Mouse (Mus musculus) cerebellum, adult 2 months (tissue): Measurements from ENCODE around the gene Crim1. TPM values are rescaled to one million over a fixed set of nuclear protein-coding genes. Genes with fewer than 3 reads are reported as not detected.

Source experiments
- DNase-seq, 2 experiments: peaks; one replicate each; pipeline ENCODE4 v3.0.0; 2021
- H3K27ac ChIP-seq: fragments of 200-500 bp; 2 replicates; pipeline ENCODE4 v1.5.1; 2012; ENCODE audit warnings: low read length, control low read depth, inconsistent platforms; ENCODE audit not compliant: insufficient read depth
- H3K27me3 ChIP-seq: fragments of 200-500 bp; 2 replicates; pipeline ENCODE4 v1.6.1; 2012; ENCODE audit warnings: inconsistent platforms, mild to moderate bottlenecking, low read length, moderate library complexity; ENCODE audit not compliant: control insufficient read depth, insufficient read depth
- H3K4me1 ChIP-seq: fragments of 200-500 bp; 2 replicates; pipeline ENCODE4 v1.6.1; 2011; ENCODE audit warnings: low read length; ENCODE audit not compliant: control insufficient read depth, insufficient read depth
- H3K4me3 ChIP-seq: fragments of 200-500 bp; replicated peaks from 2 replicates; pipeline ENCODE3; 2011; ENCODE audit warnings: mild to moderate bottlenecking, low read depth, low read length, control low read depth; ENCODE audit not compliant: insufficient read depth
- CTCF ChIP-seq: fragments of 200-500 bp; IDR thresholded peaks from 2 replicates; pipeline ENCODE4 v1.5.1; 2011; ENCODE audit warnings: low read depth, mild to moderate bottlenecking, control low read depth, low read length, moderate library complexity, borderline replicate concordance; ENCODE audit not compliant: insufficient read depth
- POLR2A ChIP-seq: fragments of 200-500 bp; IDR thresholded peaks from 2 replicates; pipeline ENCODE4 v1.6.1; 2011; ENCODE audit warnings: low read length, control low read depth, borderline replicate concordance; ENCODE audit not compliant: insufficient read depth
- WGBS: fragments of 180-500 bp; shearing (Covaris S2); methylation state at CpG from one replicate; pipeline ENCODE4 v1.1.7; 2018; 5-methylcytosine and 5-hydroxymethylcytosine counted together
- polyA plus RNA-seq: library from polyadenylated mRNA; depleted of rRNA; stranded (reverse); fragments of >200 nt; gene quantifications from 2 replicates; pipeline ENCODE4 v1.2.3, GENCODE M21; 2012

Gene Crim1
- polyA plus RNA-seq, 1 experiment = 34.4 TPM

DNA sequence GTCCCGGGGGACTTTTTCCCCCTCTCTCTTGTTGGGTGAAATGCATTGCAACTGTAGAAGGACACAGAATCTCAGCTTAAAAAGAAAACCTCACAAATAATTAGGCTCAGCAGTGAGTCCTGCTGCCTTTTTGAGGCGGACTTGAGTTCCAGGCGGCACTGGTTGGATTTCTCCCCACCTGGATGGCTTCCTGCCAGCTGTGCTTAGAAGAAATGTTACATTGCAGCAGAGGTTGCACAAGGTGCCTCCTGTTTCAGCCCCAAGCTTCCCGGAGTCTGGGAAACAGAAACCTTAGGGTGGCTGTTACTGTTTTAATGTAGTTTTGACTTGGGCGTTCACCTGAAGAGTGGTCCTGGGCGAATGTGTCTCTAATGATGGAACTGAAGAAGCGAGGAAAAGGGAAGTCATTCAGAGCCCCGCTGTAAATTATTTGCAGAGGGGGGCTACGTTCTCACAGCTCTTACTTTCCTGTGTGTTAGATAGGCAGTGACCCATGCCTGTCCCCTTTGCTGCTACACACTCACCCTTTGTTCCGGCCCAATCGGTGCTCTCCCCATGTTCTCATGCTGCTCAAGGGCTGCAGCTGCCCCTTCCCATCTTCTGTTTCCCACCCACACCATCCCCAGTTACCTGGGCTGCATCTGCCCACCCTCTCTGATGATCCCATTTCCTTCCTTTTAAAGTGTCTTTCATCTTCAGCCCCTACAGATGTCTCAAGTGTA, 83.4 kb downstream of the Crim1 start:
- Histone ChIP-seq H3K4me1 (peaks cover 4% of the 10 kb centered on the region; the same call in 1 of the 2 replicates), H3K4me3 (no peak overlapping the region), H3K27ac (no peak overlapping the region), H3K27me3 (no peaks in the 10 kb centered on the region)
- 88% methylated on average over 11 of the region's 11 CpGs for WGBS
- no peak for TF ChIP-seq CTCF
- no peak for DNase-seq

- TF ChIP-seq POLR2A = no peak
- TF ChIP-seq CTCF = no peak
- Histone ChIP-seq H3K4me3 (no peak overlapping the region), H3K27me3 (no peaks in the 10 kb centered on the region), H3K4me1 (no peaks in the 10 kb centered on the region), H3K27ac (no peak overlapping the region)
- WGBS = 87% methylated on average over 13 of the region's 13 CpGs
- no peak for DNase-seq
Observed at GRCm38 (mm10) chr17:78286021-78286420, 86.0 kb downstream of the Crim1 start.

GRCm38 (mm10) chr17:78287391-78287790, 87.3 kb downstream of the Crim1 start:
- WGBS = 61% methylated on average over 2 of the region's 2 CpGs

DNA sequence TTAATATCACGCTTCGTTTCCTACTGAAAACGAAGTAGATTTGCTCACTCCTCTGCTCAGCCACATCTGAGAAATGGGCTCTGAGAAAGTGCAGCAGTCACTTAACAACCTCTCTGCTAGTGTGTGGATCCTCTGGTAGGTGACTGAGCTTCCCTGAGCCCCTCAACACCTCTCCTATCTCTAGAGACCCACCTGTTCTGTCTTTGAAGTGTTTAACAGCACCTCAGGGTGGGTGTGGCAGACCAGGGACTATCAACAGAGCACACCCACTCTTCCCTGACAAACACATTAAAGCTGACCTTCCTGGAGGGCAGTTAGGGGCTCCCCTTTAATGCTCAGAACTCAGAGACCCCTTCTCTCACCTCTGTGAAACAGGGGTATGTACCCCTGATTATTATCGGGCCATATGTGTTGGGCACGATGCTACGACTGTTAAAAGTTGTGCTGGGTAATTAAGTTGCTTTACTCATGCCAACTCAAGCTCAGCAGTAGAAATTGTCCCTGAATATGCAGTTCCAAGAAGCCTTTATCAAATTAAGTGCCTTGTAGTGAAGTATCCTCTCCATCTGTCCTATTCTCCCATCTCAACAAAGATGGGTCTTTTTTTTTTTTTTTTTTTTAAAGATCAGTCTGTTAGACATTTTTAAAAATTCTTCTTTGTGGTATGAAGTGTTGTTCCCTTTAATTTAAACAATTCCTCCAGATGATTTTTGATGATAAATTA, 90.3 kb downstream of the Crim1 start:
- WGBS = 77% methylated on average over 6 of the region's 6 CpGs
- no peak overlapping the region for H3K4me3 ChIP-seq
- H3K27ac ChIP-seq = no peak overlapping the region
- DNase-seq = no peak
- no peaks in the 10 kb centered on the region for H3K27me3 ChIP-seq
- TF ChIP-seq CTCF (no peak), POLR2A (no peak)
- H3K4me1 ChIP-seq = no peaks in the 10 kb centered on the region

More at GRCm38 (mm10) chr17:78287391-78287790, 87.3 kb downstream of the Crim1 start:
- no peak overlapping the region for H3K4me3 ChIP-seq
- no peaks in the 10 kb centered on the region for H3K4me1 ChIP-seq
- no peak overlapping the region for H3K27ac ChIP-seq
- TF ChIP-seq CTCF (no peak), POLR2A (no peak)
- no peaks in the 10 kb centered on the region for H3K27me3 ChIP-seq
- no peak for DNase-seq

GRCm38 (mm10) chr17:78291030-78291429, 91.0 kb downstream of the Crim1 start:
- Histone ChIP-seq H3K27ac (no peak overlapping the region), H3K27me3 (no peaks in the 10 kb centered on the region), H3K4me1 (no peaks in the 10 kb centered on the region), H3K4me3 (no peak overlapping the region)
- 99% methylated on average over 5 of the region's 5 CpGs for WGBS
- TF ChIP-seq POLR2A (no peak), CTCF (no peak)
- DNase-seq = no peak

- Histone ChIP-seq H3K27me3 (no peaks in the 10 kb centered on the region), H3K4me3 (no peak overlapping the region), H3K4me1 (no peaks in the 10 kb centered on the region), H3K27ac (no peak overlapping the region)
- TF ChIP-seq POLR2A (no peak), CTCF (no peak)
- DNase-seq = no peak
- WGBS = 96% methylated on average over 7 of the region's 7 CpGs
Observed at GRCm38 (mm10) chr17:78292301-78292700, 92.3 kb downstream of the Crim1 start.

DNA sequence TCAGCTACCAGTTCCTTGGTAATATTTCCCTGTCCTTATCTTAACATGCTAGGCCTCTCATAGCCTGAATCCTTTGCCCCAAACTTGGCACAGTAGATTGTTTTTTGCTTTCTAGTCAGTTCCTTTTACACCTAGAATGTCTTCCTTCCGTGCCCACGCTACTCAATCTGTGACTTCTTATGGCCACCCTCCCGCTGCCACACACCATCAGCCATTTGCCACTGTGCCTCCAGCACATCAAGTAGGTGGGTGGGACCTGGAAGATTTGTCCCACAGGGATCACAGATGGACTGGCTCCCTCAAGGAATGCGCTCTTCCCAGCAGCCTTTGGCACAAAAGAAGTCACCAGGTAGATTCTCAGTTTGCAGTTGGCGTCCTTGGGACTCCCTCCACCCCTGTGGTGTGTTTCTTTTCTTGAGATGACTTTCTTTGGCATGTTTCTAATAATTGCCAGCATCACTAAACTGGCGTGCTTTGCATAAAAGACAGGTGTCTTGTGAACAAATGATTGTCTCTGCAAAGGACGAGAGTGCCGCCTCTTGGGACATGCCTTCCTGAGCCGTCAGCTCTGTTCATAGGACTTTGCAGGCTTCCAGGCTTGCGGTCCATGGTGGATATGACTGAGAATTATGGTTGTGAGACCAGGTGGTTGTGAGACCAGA, 92.9 kb downstream of the Crim1 start:
- no peak overlapping the region for H3K4me3 ChIP-seq
- H3K27me3 ChIP-seq = no peaks in the 10 kb centered on the region
- DNase-seq = no peak
- H3K4me1 ChIP-seq = no peaks in the 10 kb centered on the region
- WGBS = 81% methylated on average over 10 of the region's 10 CpGs
- H3K27ac ChIP-seq = no peak overlapping the region
- TF ChIP-seq CTCF = no peak
- TF ChIP-seq POLR2A = no peak

GRCm38 (mm10) chr17:78295979-78296378, 95.9 kb downstream of the Crim1 start:
- Histone ChIP-seq H3K27ac (no peak overlapping the region), H3K27me3 (no peaks in the 10 kb centered on the region), H3K4me1 (no peaks in the 10 kb centered on the region), H3K4me3 (no peak overlapping the region)
- 92% methylated on average over 7 of the region's 7 CpGs for WGBS
- DNase-seq = no peak
- TF ChIP-seq POLR2A (no peak), CTCF (no peak)
